Mouse (Mus musculus) cerebellum, adult 2 months (tissue): ENCODE measurements around the gene Smpdl3b. TPM values are rescaled to one million over a fixed set of nuclear protein-coding genes. Genes with fewer than 3 reads are reported as not detected.
"Not testable (repeated sequence)": the region's sequence is repeated elsewhere in the genome, so short reads cannot be mapped to it uniquely, and the experiment has no call there.

Experiments
- DNase-seq, 2 experiments: peaks; one replicate each; pipeline ENCODE4 v3.0.0; 2021
- H3K27ac ChIP-seq: fragments of 200-500 bp; 2 replicates; pipeline ENCODE4 v1.5.1; 2012; ENCODE audit warnings: low read length, control low read depth, inconsistent platforms; ENCODE audit not compliant: insufficient read depth
- H3K27me3 ChIP-seq: fragments of 200-500 bp; 2 replicates; pipeline ENCODE4 v1.6.1; 2012; ENCODE audit warnings: inconsistent platforms, mild to moderate bottlenecking, low read length, moderate library complexity; ENCODE audit not compliant: control insufficient read depth, insufficient read depth
- H3K4me1 ChIP-seq: fragments of 200-500 bp; 2 replicates; pipeline ENCODE4 v1.6.1; 2011; ENCODE audit warnings: low read length; ENCODE audit not compliant: control insufficient read depth, insufficient read depth
- H3K4me3 ChIP-seq: fragments of 200-500 bp; replicated peaks from 2 replicates; pipeline ENCODE3; 2011; ENCODE audit warnings: mild to moderate bottlenecking, low read depth, low read length, control low read depth; ENCODE audit not compliant: insufficient read depth
- CTCF ChIP-seq: fragments of 200-500 bp; IDR thresholded peaks from 2 replicates; pipeline ENCODE4 v1.5.1; 2011; ENCODE audit warnings: low read depth, mild to moderate bottlenecking, control low read depth, low read length, moderate library complexity, borderline replicate concordance; ENCODE audit not compliant: insufficient read depth
- POLR2A ChIP-seq: fragments of 200-500 bp; IDR thresholded peaks from 2 replicates; pipeline ENCODE4 v1.6.1; 2011; ENCODE audit warnings: low read length, control low read depth, borderline replicate concordance; ENCODE audit not compliant: insufficient read depth
- WGBS: fragments of 180-500 bp; shearing (Covaris S2); methylation state at CpG from one replicate; pipeline ENCODE4 v1.1.7; 2018; 5-methylcytosine and 5-hydroxymethylcytosine counted together
- polyA plus RNA-seq: library from polyadenylated mRNA; depleted of rRNA; stranded (reverse); fragments of >200 nt; gene quantifications from 2 replicates; pipeline ENCODE4 v1.2.3, GENCODE M21; 2012

Gene Smpdl3b
- polyA plus RNA-seq, 1 experiment: 1.9 TPM

DNA sequence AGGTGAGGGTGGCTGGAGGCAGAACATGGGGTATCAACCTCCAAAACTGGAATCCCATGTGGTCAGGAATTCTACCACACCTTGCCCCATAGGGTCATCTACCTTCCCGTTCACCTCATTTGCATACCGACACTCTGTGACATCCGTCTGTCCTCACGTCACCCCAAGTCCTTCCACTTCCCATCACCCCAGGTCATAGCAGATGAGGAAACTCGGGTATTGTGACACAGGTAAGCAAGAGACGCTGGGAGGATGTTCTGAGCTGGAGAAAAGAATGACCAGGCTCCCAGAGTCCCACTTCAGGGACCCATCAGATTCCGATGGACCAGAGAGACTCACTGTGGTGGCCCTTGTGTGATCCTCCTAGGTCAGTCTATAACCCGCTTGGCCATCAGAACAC is 37.7 kb upstream of the Smpdl3b start:
- peaks cover 1% of the 10 kb centered on the region; the same call in 1 of the 2 replicates for H3K27me3 ChIP-seq
- WGBS: 67% methylated on average over 8 of the region's 8 CpGs
- TF ChIP-seq POLR2A: no peak
- TF ChIP-seq CTCF: no peak
- no peak overlapping the region for H3K4me3 ChIP-seq
- H3K4me1 ChIP-seq: no peaks in the 10 kb centered on the region
- no peak overlapping the region for H3K27ac ChIP-seq
- no peak for DNase-seq

DNA sequence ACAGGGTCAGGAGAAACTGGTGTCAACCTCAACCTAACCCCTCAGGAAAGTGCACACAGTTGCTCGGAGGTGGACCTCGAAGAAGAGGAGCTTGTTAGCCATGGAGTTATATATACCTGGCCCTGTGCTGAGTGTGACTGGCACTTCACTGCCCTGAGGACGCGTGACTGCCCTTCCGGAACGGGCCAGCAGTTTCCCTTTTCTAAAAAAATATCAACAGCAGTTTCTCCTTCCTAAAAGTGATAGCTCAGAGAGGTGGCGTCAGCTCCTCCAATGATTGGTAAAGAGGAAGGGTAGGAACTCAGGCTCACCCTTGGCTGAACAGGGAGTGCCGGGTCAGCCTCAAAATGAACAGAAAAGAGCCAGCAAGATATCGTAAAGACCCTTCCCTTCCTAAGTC is 37.0 kb upstream of the Smpdl3b start:
- H3K4me1 ChIP-seq: no peaks in the 10 kb centered on the region
- H3K27me3 ChIP-seq: peaks cover 1% of the 10 kb centered on the region; the same call in 1 of the 2 replicates
- no peak overlapping the region for H3K4me3 ChIP-seq
- TF ChIP-seq POLR2A (no peak), CTCF (no peak)
- no peak overlapping the region for H3K27ac ChIP-seq
- DNase-seq: no peak
- WGBS: 79% methylated on average over 9 of the region's 9 CpGs

DNA sequence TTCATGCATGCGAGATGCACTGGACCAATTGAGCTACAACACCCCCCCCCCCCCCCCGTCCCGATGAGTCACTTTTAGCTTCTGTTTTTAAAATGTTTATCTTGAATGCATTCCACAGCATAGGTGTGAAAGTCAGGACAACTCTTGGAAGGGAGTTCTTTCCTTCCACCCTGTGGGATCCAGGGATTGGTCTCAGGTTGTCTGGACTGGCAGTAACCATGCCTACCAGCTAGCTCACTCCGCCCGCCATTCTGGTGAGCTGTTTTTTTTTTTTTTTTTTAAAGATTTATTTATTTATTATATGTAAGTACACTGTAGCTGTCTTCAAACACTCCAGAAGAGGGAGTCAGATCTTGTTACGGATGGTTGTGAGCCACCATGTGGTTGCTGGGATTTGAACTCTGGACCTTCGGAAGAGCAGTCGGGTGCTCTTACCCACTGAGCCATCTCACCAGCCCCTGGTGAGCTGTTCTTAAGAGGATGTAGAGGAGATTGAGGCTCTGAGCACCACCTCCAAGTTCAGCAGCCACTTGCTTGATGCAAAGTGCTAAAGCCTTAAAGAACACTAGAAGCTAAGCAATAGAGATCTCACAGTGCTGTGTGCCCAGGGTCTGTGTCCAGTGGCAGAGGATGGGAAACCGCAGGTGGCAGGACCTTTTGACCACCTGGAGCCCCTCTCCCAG is 36.4 kb upstream of the Smpdl3b start:
- 88% methylated on average over 9 of the region's 9 CpGs for WGBS
- H3K27me3 ChIP-seq, H3K27ac ChIP-seq, H3K4me3 ChIP-seq, H3K4me1 ChIP-seq, DNase-seq: not testable (repeated sequence)

DNA sequence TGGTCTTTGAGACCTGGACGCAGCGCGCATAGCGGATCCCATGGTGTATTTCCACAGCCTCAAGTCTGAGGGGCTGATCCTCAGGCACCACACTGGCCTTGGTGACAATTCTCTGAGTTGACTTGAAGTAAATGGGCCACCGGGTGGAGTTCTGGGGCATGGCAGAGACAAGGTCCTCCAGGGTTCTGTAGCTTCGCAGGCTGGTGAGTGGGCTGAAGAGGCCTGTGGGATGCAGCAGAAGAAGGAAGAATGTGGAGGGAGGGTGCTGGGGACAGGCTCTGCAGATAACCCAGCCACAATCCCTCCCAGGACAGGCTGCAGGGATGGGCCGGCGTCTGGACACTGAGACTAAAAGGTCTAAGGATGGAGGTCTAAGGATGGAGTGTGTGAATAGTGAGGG is 32.7 kb upstream of the Smpdl3b start:
- 86% methylated on average over 8 of the region's 8 CpGs for WGBS
- no peak overlapping the region for H3K27ac ChIP-seq

DNA sequence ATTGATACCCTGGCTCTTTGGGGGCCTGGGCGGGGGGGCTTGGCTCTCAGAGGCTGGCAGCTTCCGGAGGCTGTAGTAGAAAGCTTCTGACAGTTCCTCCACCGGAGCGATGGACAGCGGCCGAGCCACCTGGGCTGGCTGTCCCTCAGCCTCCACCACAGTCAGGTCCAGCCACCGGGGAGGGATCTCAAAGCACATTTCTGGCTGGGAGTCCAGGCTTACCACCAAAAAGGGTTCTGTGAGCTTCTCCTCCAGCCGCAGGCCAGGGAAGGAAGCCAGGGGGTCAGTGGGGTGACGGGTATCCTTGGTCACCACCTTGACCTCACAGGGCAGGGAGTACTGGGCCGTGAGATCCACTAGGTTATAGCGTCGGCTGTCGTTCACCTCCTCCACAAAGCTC is 28.2 kb upstream of the Smpdl3b start:
- DNase-seq: no peak
- WGBS: 91% methylated on average over 13 of the region's 13 CpGs
- Histone ChIP-seq H3K4me1 (no peaks in the 10 kb centered on the region), H3K4me3 (no peak overlapping the region), H3K27me3 (no peaks in the 10 kb centered on the region), H3K27ac (no peak overlapping the region)
- TF ChIP-seq POLR2A: no peak
- TF ChIP-seq CTCF: no peak

More for the DNA sequence above, 32.7 kb upstream of the Smpdl3b start:
- H3K27me3 ChIP-seq: peaks cover 1% of the 10 kb centered on the region; the same call in 1 of the 2 replicates
- H3K4me1 ChIP-seq: no peaks in the 10 kb centered on the region
- TF ChIP-seq POLR2A (no peak), CTCF (no peak)
- no peak overlapping the region for H3K4me3 ChIP-seq
- DNase-seq: no peak

DNA sequence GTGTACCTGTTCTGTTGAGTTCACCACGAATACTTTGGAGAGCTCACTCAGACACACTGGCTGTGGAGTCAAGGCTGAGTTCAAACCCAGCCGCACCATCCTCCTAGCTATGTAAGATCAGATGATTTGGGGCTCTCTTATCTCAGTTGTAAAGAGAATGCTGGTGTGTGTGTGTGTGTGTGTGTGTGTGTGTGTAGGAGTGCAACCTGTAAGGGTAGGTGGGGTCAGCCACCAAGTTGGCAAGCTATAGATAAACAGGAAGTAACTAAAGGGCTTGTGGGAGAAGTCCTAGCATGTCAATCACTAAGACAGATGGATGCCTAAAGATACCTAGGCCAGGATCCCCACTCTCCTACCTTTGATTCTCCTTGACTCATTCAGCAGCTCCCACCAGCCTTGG is 26.7 kb upstream of the Smpdl3b start:
- no peak overlapping the region for H3K4me3 ChIP-seq
- no peak for DNase-seq
- no peaks in the 10 kb centered on the region for H3K4me1 ChIP-seq
- H3K27me3 ChIP-seq: no peaks in the 10 kb centered on the region
- H3K27ac ChIP-seq: no peak overlapping the region
- TF ChIP-seq POLR2A: no peak
- TF ChIP-seq CTCF: no peak
- WGBS: 89% methylated on average over 2 of the region's 2 CpGs

DNA sequence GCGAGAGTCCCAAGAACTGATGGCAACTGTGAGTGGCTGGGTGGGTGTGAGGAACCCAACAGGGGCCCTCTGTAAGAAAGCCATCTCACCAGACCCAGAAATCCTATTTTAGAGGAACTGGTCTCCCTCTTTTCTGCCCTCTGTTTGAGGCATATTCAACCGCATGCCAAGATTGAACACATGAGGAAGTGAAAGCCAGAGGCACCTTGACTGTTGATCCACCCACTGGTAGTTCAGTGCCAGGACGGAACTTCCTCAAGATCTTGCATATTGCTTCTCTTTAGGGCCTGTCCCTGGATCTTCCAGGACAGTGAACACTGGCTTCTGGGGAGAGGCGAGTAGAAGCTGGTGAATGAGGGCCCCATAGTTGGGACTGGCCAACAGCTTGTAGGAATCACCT is 23.2 kb upstream of the Smpdl3b start:
- H3K4me3 ChIP-seq: no peak overlapping the region
- DNase-seq: no peak
- no peaks in the 10 kb centered on the region for H3K4me1 ChIP-seq
- TF ChIP-seq POLR2A: no peak
- no peak for TF ChIP-seq CTCF
- H3K27ac ChIP-seq: no peak overlapping the region
- H3K27me3 ChIP-seq: no peaks in the 10 kb centered on the region
- 87% methylated on average over 4 of the region's 4 CpGs for WGBS

DNA sequence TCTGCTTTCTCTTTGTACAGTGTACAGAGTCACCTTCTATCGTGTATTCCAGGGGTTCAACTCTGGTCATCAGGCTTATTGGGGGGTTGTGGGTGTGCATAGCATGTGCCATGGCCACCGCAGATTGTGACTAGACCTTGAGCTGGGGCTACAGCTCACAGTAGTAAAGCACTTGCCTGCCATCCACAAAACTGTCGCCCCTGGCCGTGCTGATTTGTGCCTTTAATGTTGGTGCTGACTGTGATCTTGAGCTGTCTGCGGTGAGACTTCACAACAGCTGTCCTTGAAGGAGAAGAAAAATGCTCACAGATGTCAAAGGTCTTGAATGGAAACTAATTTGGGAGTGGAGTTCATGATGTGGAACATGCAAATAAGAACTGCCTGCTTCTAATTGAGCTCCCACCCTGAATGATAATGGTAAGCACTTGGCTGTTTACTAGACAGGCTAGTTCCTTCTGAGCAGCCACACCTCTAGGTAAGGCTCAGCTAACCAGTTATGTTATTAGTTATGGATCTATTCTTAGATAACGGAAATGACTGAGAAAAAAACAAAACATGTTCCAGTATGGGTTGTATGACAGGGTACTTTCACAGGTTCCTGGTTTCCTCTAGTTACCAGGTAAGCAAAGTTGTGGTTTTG is 21.6 kb upstream of the Smpdl3b start:
- TF ChIP-seq POLR2A (no peak), CTCF (no peak)
- H3K27ac ChIP-seq: no peak overlapping the region
- H3K27me3 ChIP-seq: no peaks in the 10 kb centered on the region
- WGBS: 94% methylated on average over 6 of the region's 6 CpGs
- DNase-seq: no peak
- H3K4me3 ChIP-seq: no peak overlapping the region
- no peaks in the 10 kb centered on the region for H3K4me1 ChIP-seq
